Comparison of ENCODE assay signal across 28 mouse cellular contexts in the genomic region with DNA sequence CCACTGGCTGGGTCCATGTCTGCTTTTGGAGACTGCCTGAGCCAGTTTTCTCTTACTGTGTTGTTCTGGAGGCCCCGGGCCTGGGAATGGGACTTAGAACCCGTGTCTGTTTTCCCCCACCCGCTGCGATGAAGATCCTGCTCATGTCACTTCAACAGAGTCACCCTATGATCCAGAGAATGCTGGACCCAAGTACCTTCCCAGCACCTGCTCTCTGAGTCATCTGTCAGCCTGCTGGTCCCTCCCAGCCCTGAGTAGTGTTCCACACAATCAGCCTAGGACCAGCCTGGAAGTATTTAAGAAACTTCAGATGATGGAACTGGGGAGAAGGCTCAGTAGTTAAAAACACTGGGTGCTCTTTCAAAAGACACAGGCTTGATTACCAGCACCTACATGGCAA. TPM values are rescaled to one million over a fixed set of nuclear protein-coding genes. Genes with fewer than 3 reads are reported as not detected.
DNase-seq lines count a peak whose midpoint lies in the region; ATAC-seq and TF ChIP-seq lines count a peak whose summit lies in the region.
"Had no signal": no experiment of that assay in that cellular context is flagged by ENCODE, and none has a peak within 500 bp of the region (broad histone marks: within the 10 kb centered on the region; RNA-seq: fewer than 3 reads in every experiment).

No protein-coding gene starts in this region.

- no peak for TF ChIP-seq EP300 in stomach, postnatal 0 days (optimal IDR thresholded peaks at IDR 0.05)
- no peak for TF ChIP-seq EP300 in liver, postnatal 0 days (IDR thresholded peaks at IDR 0.05; ENCODE audit: low read depth)

- intact Hi-C loops in left cerebral cortex, adult 2 months (cut with DNase I): no loop called here
- intact Hi-C loops in left cerebral cortex, postnatal 25 days (cut with DNase I): no loop called here

- 0 out of 2 replicates have a peak overlapping the region, but pooled peaks have one; percentile 7 for H3K27ac ChIP-seq in heart, embryonic 16.5 days (ENCODE audit: low read length)
- peak overlapping the region; percentile 70 for H3K27ac ChIP-seq in left cerebral cortex, adult 2 months
- H3K27ac ChIP-seq in stomach, postnatal 0 days (replicated peaks): peak overlapping the region; percentile 46; the same call in 1 of the 2 replicates
- no peak overlapping the region for H3K27ac ChIP-seq in liver, postnatal 0 days (ENCODE audit: low read depth)
- H3K27ac ChIP-seq: embryonic facial prominence, embryonic 10.5 days; embryonic facial prominence, embryonic 13.5 days; forebrain, embryonic 10.5 days; forebrain, embryonic 13.5 days; heart, adult 2 months; heart, embryonic 10.5 days; heart, embryonic 13.5 days; hindbrain, embryonic 12.5 days; hindbrain, embryonic 15.5 days had no signal

- no peak for ATAC-seq in heart, embryonic 16.5 days (replicated peaks; ENCODE audit: extremely low read depth, insufficient read depth, low FRiP score)
- no peak for ATAC-seq in stomach, postnatal 0 days (ENCODE audit: low FRiP score, low TSS enrichment)
- no peak for ATAC-seq in liver, postnatal 0 days
- ATAC-seq: forebrain, embryonic 13.5 days; forebrain, embryonic 16.5 days; inflammation-experienced regulatory T-cells, adult 6 months; intestine, embryonic 16.5 days; Patski had no signal

- 86% methylated on average over 4 of the region's 4 CpGs for WGBS in heart, embryonic 16.5 days
- 78% methylated on average over 4 of the region's 4 CpGs for WGBS in stomach, postnatal 0 days
- 82% methylated on average over 4 of the region's 4 CpGs for WGBS in liver, postnatal 0 days (ENCODE audit: insufficient replicate concordance)

- H3K9me3 ChIP-seq in heart, embryonic 16.5 days (replicated peaks; ENCODE audit: control insufficient read depth, low read length): no peaks in the 10 kb centered on the region
- no peaks in the 10 kb centered on the region for H3K9me3 ChIP-seq in stomach, postnatal 0 days (ENCODE audit: control insufficient read depth, low read length)
- H3K9me3 ChIP-seq in liver, postnatal 0 days (ENCODE audit: low read length): no peaks in the 10 kb centered on the region
- H3K9me3 ChIP-seq: embryonic facial prominence, embryonic 10.5 days; embryonic facial prominence, embryonic 13.5 days; forebrain, embryonic 10.5 days; forebrain, embryonic 13.5 days; G1E; heart, embryonic 10.5 days; heart, embryonic 13.5 days; hindbrain, embryonic 12.5 days; hindbrain, embryonic 15.5 days had no signal

- no peaks in the 10 kb centered on the region for H3K27me3 ChIP-seq in heart, embryonic 16.5 days (ENCODE audit: control insufficient read depth, insufficient read depth, low read length)
- no peaks in the 10 kb centered on the region for H3K27me3 ChIP-seq in stomach, postnatal 0 days (ENCODE audit: control insufficient read depth, insufficient read depth, low read length)
- no peaks in the 10 kb centered on the region for H3K27me3 ChIP-seq in liver, postnatal 0 days (ENCODE audit: insufficient read depth, low read length)
- H3K27me3 ChIP-seq: embryonic facial prominence, embryonic 13.5 days; forebrain, embryonic 13.5 days; heart, embryonic 13.5 days; hindbrain, embryonic 12.5 days; hindbrain, embryonic 15.5 days; Patski had no signal

- H3K9ac ChIP-seq in heart, embryonic 16.5 days (ENCODE audit: low read length): no peak overlapping the region
- H3K9ac ChIP-seq in stomach, postnatal 0 days (ENCODE audit: low read length): no peak overlapping the region
- no peak overlapping the region for H3K9ac ChIP-seq in liver, postnatal 0 days (replicated peaks)
- H3K9ac ChIP-seq: embryonic facial prominence, embryonic 13.5 days; forebrain, embryonic 13.5 days; heart, embryonic 13.5 days; hindbrain, embryonic 12.5 days; hindbrain, embryonic 15.5 days had no signal

- peak; percentile 54 for DNase-seq in cerebellum, adult 11-12 months
- DNase-seq in cerebellum, postnatal 4 days (ENCODE audit: low spot score in 2 of 2): no peak
- DNase-seq in heart, adult 18-20 months: no peak
- DNase-seq in left cerebral cortex, adult 2 months (ENCODE audit: extremely low spot score in 1 of 2, low spot score in 2 of 2): no peak
- DNase-seq in left cerebral cortex, postnatal 25 days (ENCODE audit: low spot score in 2 of 2): no peak
- no peak for DNase-seq in stomach, postnatal 0 days (ENCODE audit: low spot score)
- no peak for DNase-seq in liver, postnatal 0 days
- DNase-seq: adrenal gland, adult 2 months; B cell, adult 2 months; embryo, embryonic 11 days; gastrocnemius, postnatal 14 days; heart, adult 2 months; kidney, adult 18-20 months had no signal

- peaks cover 6% of the 10 kb centered on the region; the same call in 1 of the 2 replicates for H3K4me1 ChIP-seq in heart, embryonic 16.5 days (ENCODE audit: control insufficient read depth, insufficient read depth, low read length)
- no peaks in the 10 kb centered on the region for H3K4me1 ChIP-seq in stomach, postnatal 0 days (replicated peaks; ENCODE audit: control insufficient read depth, insufficient read depth)
- H3K4me1 ChIP-seq in liver, postnatal 0 days (ENCODE audit: insufficient read depth): no peaks in the 10 kb centered on the region; the same call in 1 of the 2 replicates
- H3K4me1 ChIP-seq: forebrain, embryonic 13.5 days; hindbrain, embryonic 15.5 days had no signal

- no peak overlapping the region for H3K4me3 ChIP-seq in heart, embryonic 16.5 days (ENCODE audit: low read length)
- H3K4me3 ChIP-seq in left cerebral cortex, adult 2 months: no peak overlapping the region
- no peak overlapping the region for H3K4me3 ChIP-seq in stomach, postnatal 0 days (ENCODE audit: low read depth, low read length)
- no peak overlapping the region for H3K4me3 ChIP-seq in liver, postnatal 0 days (ENCODE audit: low read depth, low read length)
- H3K4me3 ChIP-seq: embryonic facial prominence, embryonic 10.5 days; embryonic facial prominence, embryonic 13.5 days; forebrain, embryonic 10.5 days; forebrain, embryonic 13.5 days; heart, adult 2 months; heart, embryonic 10.5 days; heart, embryonic 13.5 days; hindbrain, embryonic 12.5 days; hindbrain, embryonic 15.5 days had no signal

- no peak overlapping the region for H3K4me2 ChIP-seq in heart, embryonic 16.5 days (ENCODE audit: low read depth, low read length)
- H3K4me2 ChIP-seq in stomach, postnatal 0 days (replicated peaks; ENCODE audit: low read depth): no peak overlapping the region
- no peak overlapping the region for H3K4me2 ChIP-seq in liver, postnatal 0 days (ENCODE audit: low read depth, low read length)
- H3K4me2 ChIP-seq: embryonic facial prominence, embryonic 13.5 days; forebrain, embryonic 13.5 days; heart, embryonic 13.5 days; hindbrain, embryonic 12.5 days; hindbrain, embryonic 15.5 days had no signal

- no peak for TF ChIP-seq CTCF in left cerebral cortex, adult 2 months (IDR thresholded peaks at IDR 0.05)
- no peak for TF ChIP-seq CTCF in stomach, postnatal 0 days (IDR thresholded peaks at IDR 0.05; ENCODE audit: low read depth)
- no peak for TF ChIP-seq CTCF in liver, postnatal 0 days (IDR thresholded peaks at IDR 0.05; ENCODE audit: low read depth)

- H3K36me3 ChIP-seq in heart, embryonic 16.5 days (ENCODE audit: control insufficient read depth, insufficient read depth): peaks cover 31% of the 10 kb centered on the region
- peaks cover 12% of the 10 kb centered on the region; the same call in 1 of the 2 replicates for H3K36me3 ChIP-seq in stomach, postnatal 0 days (ENCODE audit: control insufficient read depth, insufficient read depth, low read length)
- peaks cover 22% of the 10 kb centered on the region for H3K36me3 ChIP-seq in liver, postnatal 0 days (replicated peaks; ENCODE audit: insufficient read depth, low read length)

RNA-seq across cellular contexts. Expression of a gene that starts 9.8 kb away (rescaled TPM):
- 1.3 and 1.5 TPM in 2 replicates for polyA plus RNA-seq in heart, embryonic 16.5 days (2015; fragmentation: Nextera tagmentation; extraction: Ambion mirVana)
- 1 to 10 TPM; 4.3 to 5.2 TPM for total RNA-seq in heart, adult 18-20 months (2021)
- total RNA-seq in left cerebral cortex, adult 2 months (2021): 100 to 1,000 TPM; 119 to 129 TPM
- total RNA-seq in left cerebral cortex, postnatal 25 days (2021): 100 to 1,000 TPM; 119 to 121 TPM
- 5.8 and 5.9 TPM in 2 replicates for polyA plus RNA-seq in stomach, postnatal 0 days (2015; fragmentation: Nextera tagmentation; extraction: Ambion mirVana)
- 0.12 and 0.14 TPM in 2 replicates for polyA plus RNA-seq in liver, postnatal 0 days (2015; fragmentation: Nextera tagmentation; extraction: Ambion mirVana)
- total RNA-seq: G1E; hematopoietic stem cell, adult 5-6 weeks had no signal
- polyA plus RNA-seq: G1E; inflammation-experienced regulatory T-cells, adult 6 months had no signal

RNA-seq across cellular contexts. Expression of a gene that starts 30.8 kb away (rescaled TPM):
- 29.9 and 33.4 TPM in 2 replicates for polyA plus RNA-seq in heart, embryonic 16.5 days (2015; fragmentation: Nextera tagmentation; extraction: Ambion mirVana)
- 10 to 100 TPM; 14.8 to 18.4 TPM for total RNA-seq in heart, adult 18-20 months (2021)
- total RNA-seq in left cerebral cortex, adult 2 months (2021): 10 to 100 TPM; 23.7 to 26.4 TPM
- total RNA-seq in left cerebral cortex, postnatal 25 days (2021): 10 to 100 TPM; 22.3 to 28.6 TPM
- polyA plus RNA-seq in stomach, postnatal 0 days (2015; fragmentation: Nextera tagmentation; extraction: Ambion mirVana): 16.3 and 16.5 TPM in 2 replicates
- 7.0 and 7.5 TPM in 2 replicates for polyA plus RNA-seq in liver, postnatal 0 days (2015; fragmentation: Nextera tagmentation; extraction: Ambion mirVana)

Comparison
In these comparisons a context has a peak if more than half of its experiments do, and no peak if none do; other contexts are left out.
1. RNA of a gene that starts 9.8 kb away (total RNA-seq): 119 to 129 TPM in left cerebral cortex, adult 2 months and 119 to 121 TPM in left cerebral cortex, postnatal 25 days; 4.3 to 5.2 TPM in heart, adult 18-20 months; every median in the first group is over 10 times any median in the second.